Comparison of ENCODE assay signal across 9 mouse cellular contexts in the genomic region with DNA sequence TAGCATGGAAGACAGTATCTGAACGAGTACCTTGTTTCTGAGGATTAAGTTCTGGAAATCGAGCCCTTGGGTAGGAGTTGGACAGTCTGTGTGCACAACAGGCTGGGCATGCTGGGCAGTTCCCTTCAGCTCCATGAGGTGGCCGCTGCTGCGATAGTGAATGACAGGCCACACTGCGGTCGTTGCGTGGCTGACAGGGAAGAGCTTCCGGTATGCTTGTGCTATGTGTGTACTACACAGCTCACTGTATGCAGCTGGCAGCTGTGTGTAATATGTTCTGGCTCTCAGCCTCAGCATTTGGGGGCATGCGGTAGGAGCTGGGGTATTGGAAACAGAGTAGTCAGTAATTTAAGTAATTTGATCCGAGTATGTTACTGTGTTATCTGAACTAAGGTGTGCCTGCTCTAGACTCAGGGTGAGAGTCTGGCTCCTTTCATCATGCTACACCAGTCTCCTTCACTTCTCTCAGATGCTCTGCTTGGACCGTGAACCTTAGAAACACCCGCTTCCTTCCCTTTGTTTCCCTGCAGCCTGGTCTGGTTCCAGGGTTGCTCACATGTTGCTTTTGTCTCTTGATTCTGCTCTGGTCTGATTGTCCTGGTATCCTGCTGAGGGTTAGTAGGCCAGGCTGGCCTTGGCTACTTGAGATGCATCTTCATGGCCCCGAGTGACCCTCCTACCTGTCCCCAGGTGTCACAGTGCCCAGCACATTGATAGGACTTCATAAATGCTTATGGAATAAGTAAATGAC. TPM values are rescaled to one million over a fixed set of nuclear protein-coding genes. Genes with fewer than 3 reads are reported as not detected.
DNase-seq lines count a peak whose midpoint lies in the region; ATAC-seq lines count a peak whose summit lies in the region.
"Had no signal": no experiment of that assay in that cellular context is flagged by ENCODE, and none has a peak within 500 bp of the region (broad histone marks: within the 10 kb centered on the region; RNA-seq: fewer than 3 reads in every experiment).

No protein-coding gene starts in this region.

- peak; percentile 45 for DNase-seq in right cerebral cortex, postnatal 4 days
- no peak for DNase-seq in right cerebral cortex, postnatal 36 days (ENCODE audit: low spot score in 2 of 2)
- peak; percentile 68 for DNase-seq in cerebellum, postnatal 10 days
- peak; percentile 42 for DNase-seq in limb, embryonic 11.5 days (ENCODE audit: low spot score)
- peak; percentile 86 for DNase-seq in midbrain, embryonic 11.5 days (ENCODE audit: low spot score, missing footprints)
- DNase-seq in thymus, postnatal 36 days, result peak; percentile 47 to 67
- no peak for DNase-seq in ovary, postnatal 10 days (ENCODE audit: low spot score)

- 0 out of 2 replicates have a peak, but pooled peaks cover 2% of the 10 kb centered on the region for H3K36me3 ChIP-seq in limb, embryonic 11.5 days (ENCODE audit: control insufficient read depth, insufficient read depth, low read length)
- no peaks in the 10 kb centered on the region for H3K36me3 ChIP-seq in midbrain, embryonic 11.5 days (ENCODE audit: control insufficient read depth, insufficient read depth, low read length)

- no peak overlapping the region for H3K4me3 ChIP-seq in limb, embryonic 11.5 days (ENCODE audit: low read depth, low read length)
- no peak overlapping the region for H3K4me3 ChIP-seq in midbrain, embryonic 11.5 days (ENCODE audit: low read depth, low read length)
- H3K4me3 ChIP-seq: neural tube, embryonic 12.5 days had no signal

- H3K4me1 ChIP-seq in limb, embryonic 11.5 days (ENCODE audit: control insufficient read depth, insufficient read depth, low read length), result peaks cover 18% of the 10 kb centered on the region; the same call in 1 of the 2 replicates
- peaks cover 25% of the 10 kb centered on the region for H3K4me1 ChIP-seq in midbrain, embryonic 11.5 days (ENCODE audit: control insufficient read depth, insufficient read depth, low read length)

- H3K9ac ChIP-seq in limb, embryonic 11.5 days (ENCODE audit: low read length), result no peak overlapping the region
- no peak overlapping the region for H3K9ac ChIP-seq in midbrain, embryonic 11.5 days (ENCODE audit: low read length)
- H3K9ac ChIP-seq: neural tube, embryonic 12.5 days had no signal

- 54% methylated on average over 13 of the region's 13 CpGs for WGBS in limb, embryonic 11.5 days
- WGBS in midbrain, embryonic 11.5 days, result 61% methylated on average over 13 of the region's 13 CpGs

- H3K27ac ChIP-seq in limb, embryonic 11.5 days (replicated peaks; ENCODE audit: low read depth, low read length), result no peak overlapping the region
- no peak overlapping the region; the same call in 1 of the 2 replicates for H3K27ac ChIP-seq in midbrain, embryonic 11.5 days (ENCODE audit: low read depth, low read length)
- H3K27ac ChIP-seq: neural tube, embryonic 12.5 days had no signal

- no peaks in the 10 kb centered on the region for H3K9me3 ChIP-seq in limb, embryonic 11.5 days (ENCODE audit: control insufficient read depth, low read length)
- H3K9me3 ChIP-seq in midbrain, embryonic 11.5 days (ENCODE audit: control insufficient read depth, low read length), result no peaks in the 10 kb centered on the region; the same call in 1 of the 2 replicates
- H3K9me3 ChIP-seq: neural tube, embryonic 12.5 days had no signal

- no peak overlapping the region for H3K4me2 ChIP-seq in limb, embryonic 11.5 days (ENCODE audit: low read depth, severe bottlenecking)
- no peak overlapping the region for H3K4me2 ChIP-seq in midbrain, embryonic 11.5 days

- peak; percentile 73 for ATAC-seq in granulocyte monocyte progenitor cell, adult 5-6 weeks (replicated peaks; ENCODE audit: poor library complexity, severe bottlenecking)
- ATAC-seq in limb, embryonic 11.5 days (ENCODE audit: insufficient number of reproducible peaks, low FRiP score, low TSS enrichment, low read depth), result no peak
- ATAC-seq in midbrain, embryonic 11.5 days (ENCODE audit: low FRiP score), result peak; percentile 64

- H3K27me3 ChIP-seq in limb, embryonic 11.5 days (ENCODE audit: control insufficient read depth, insufficient read depth, low read length), result no peaks in the 10 kb centered on the region
- no peaks in the 10 kb centered on the region for H3K27me3 ChIP-seq in midbrain, embryonic 11.5 days (ENCODE audit: control insufficient read depth, insufficient read depth, low read length)
- H3K27me3 ChIP-seq: neural tube, embryonic 12.5 days had no signal

RNA-seq across cellular contexts. Expression of a gene that starts 49.8 kb away (rescaled TPM):
- total RNA-seq in granulocyte monocyte progenitor cell, adult 5-6 weeks (2014; fragmentation: Nextera tagmentation), result 40.4 and 52.8 TPM in 2 replicates
- total RNA-seq in granulocyte monocyte progenitor cell, adult 5-6 weeks (2017), result 7.2 and 8.9 TPM in 2 replicates
- polyA plus RNA-seq in limb, embryonic 11.5 days (2014; fragmentation: Nextera tagmentation; extraction: Ambion mirVana), result 8.7 and 14.0 TPM in 2 replicates
- 12.0 and 12.9 TPM in 2 replicates for polyA plus RNA-seq in midbrain, embryonic 11.5 days (2014; fragmentation: Nextera tagmentation; extraction: Ambion mirVana)

Comparison
In these comparisons a context has a peak if more than half of its experiments do, and no peak if none do; other contexts are left out.
1. DNase-seq: peak in right cerebral cortex, postnatal 4 days (single experiment), cerebellum, postnatal 10 days (2 of 2), limb, embryonic 11.5 days (single experiment), midbrain, embryonic 11.5 days (single experiment) and thymus, postnatal 36 days (2 of 2); none in right cerebral cortex, postnatal 36 days (0 of 2) and ovary, postnatal 10 days (single experiment).